Mouse (Mus musculus) bone marrow, adult 2 months (tissue): ENCODE measurements around the gene Unk.

Source experiments
- CTCF ChIP-seq: fragments of 200-500 bp; IDR thresholded peaks from 2 replicates; pipeline ENCODE4 v1.5.1; 2011; ENCODE audit warnings: low read length, control low read depth; ENCODE audit not compliant: control insufficient read depth, insufficient read depth
- POLR2A ChIP-seq: fragments of 200-500 bp; IDR thresholded peaks from 2 replicates; pipeline ENCODE4 v1.6.1; 2011; ENCODE audit warnings: low read depth, mild to moderate bottlenecking, control low read depth, low read length, borderline replicate concordance; ENCODE audit not compliant: control insufficient read depth

- TF ChIP-seq CTCF: no peak
- TF ChIP-seq POLR2A: no peak
These were observed 1.8 kb upstream of the Unk start for GRCm38 (mm10) chr11:116028177-116028865.
